8 mouse cellular contexts compared by ENCODE assay signal in the genomic region with DNA sequence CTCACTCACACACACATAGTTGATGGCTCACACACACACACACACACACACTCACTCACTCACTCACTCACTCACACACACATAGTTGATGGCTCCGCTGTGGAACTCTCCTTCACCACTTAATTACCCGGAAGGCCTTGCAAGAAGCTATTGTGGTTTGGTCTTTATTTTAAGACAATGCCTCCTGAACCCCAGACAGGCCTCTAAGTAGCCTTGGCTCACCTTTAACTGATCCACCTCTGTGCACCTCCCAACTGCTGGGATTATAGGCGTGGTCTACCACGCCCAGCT. TPM values are rescaled to one million over a fixed set of nuclear protein-coding genes. Genes with fewer than 3 reads are reported as not detected.
DNase-seq lines count a peak whose midpoint lies in the region; ATAC-seq and TF ChIP-seq lines count a peak whose summit lies in the region.

No protein-coding gene starts in this region.

- H3K4me1 ChIP-seq in megakaryocyte, embryonic 14.5 days = peaks cover 56% of the 10 kb centered on the region
- H3K4me1 ChIP-seq in embryonic facial prominence, embryonic 14.5 days (ENCODE audit: control insufficient read depth, insufficient read depth, low read length) = no peaks in the 10 kb centered on the region; the same call in 1 of the 2 replicates
- peaks cover 22% of the 10 kb centered on the region for H3K4me1 ChIP-seq in limb, embryonic 13.5 days
- peaks cover 8% of the 10 kb centered on the region; the same call in 1 of the 2 replicates for H3K4me1 ChIP-seq in olfactory bulb, adult 2 months (ENCODE audit: control insufficient read depth, insufficient read depth, low read length)

- H3K9ac ChIP-seq in embryonic facial prominence, embryonic 14.5 days (ENCODE audit: low read depth, low read length) = peak overlapping the region; percentile 70; the same call in 1 of the 2 replicates
- H3K9ac ChIP-seq in limb, embryonic 13.5 days = peak overlapping the region; percentile 71

- peak overlapping the region; percentile 99 for H3K4me3 ChIP-seq in megakaryocyte, embryonic 14.5 days (replicated peaks)
- peak overlapping the region; percentile 69 for H3K4me3 ChIP-seq in embryonic facial prominence, embryonic 14.5 days (ENCODE audit: low read depth, low read length)
- peak overlapping the region; percentile 65 for H3K4me3 ChIP-seq in limb, embryonic 13.5 days
- H3K4me3 ChIP-seq in olfactory bulb, adult 2 months (ENCODE audit: insufficient read depth, low read depth, low read length) = 0 out of 2 replicates have a peak overlapping the region, but pooled peaks have one; percentile 53

- TF ChIP-seq CTCF in olfactory bulb, adult 2 months (IDR thresholded peaks at IDR 0.05; ENCODE audit: insufficient read depth, low read depth, low read length) = no peak

- DNase-seq in embryonic facial prominence, embryonic 14.5 days (ENCODE audit: low spot score) = peak; percentile 9
- no peak for DNase-seq in layer of hippocampus, postnatal 14 days (ENCODE audit: low spot score in 2 of 2)
- DNase-seq in adrenal gland, postnatal 4 days (ENCODE audit: low spot score in 2 of 2) = no peak
- no peak for DNase-seq in layer of hippocampus, adult 9-10 months (ENCODE audit: low spot score)

- no peak for TF ChIP-seq POLR2A in olfactory bulb, adult 2 months (IDR thresholded peaks at IDR 0.05; ENCODE audit: insufficient read depth, low read depth, low read length)

- peak overlapping the region; percentile 99 for H3K4me2 ChIP-seq in embryonic facial prominence, embryonic 14.5 days (ENCODE audit: low read depth, low read length)
- peak overlapping the region; percentile 99 for H3K4me2 ChIP-seq in limb, embryonic 13.5 days (replicated peaks)

- H3K27ac ChIP-seq in embryonic facial prominence, embryonic 14.5 days (replicated peaks; ENCODE audit: low read depth, low read length) = no peak overlapping the region
- H3K27ac ChIP-seq in limb, embryonic 13.5 days = no peak overlapping the region
- no peak overlapping the region for H3K27ac ChIP-seq in olfactory bulb, adult 2 months (ENCODE audit: insufficient read depth, low read depth, low read length)

- 25% methylated on average over 4 of the region's 4 CpGs for WGBS in embryonic facial prominence, embryonic 14.5 days
- 19% methylated on average over 4 of the region's 4 CpGs for WGBS in limb, embryonic 13.5 days
- WGBS in olfactory bulb, adult 2 months = 31% methylated on average over 4 of the region's 4 CpGs

- H3K27me3 ChIP-seq in megakaryocyte, embryonic 14.5 days (replicated peaks) = peaks cover 42% of the 10 kb centered on the region
- peaks cover 31% of the 10 kb centered on the region for H3K27me3 ChIP-seq in embryonic facial prominence, embryonic 14.5 days (replicated peaks; ENCODE audit: control insufficient read depth, insufficient read depth, low read length)
- peaks cover 44% of the 10 kb centered on the region for H3K27me3 ChIP-seq in limb, embryonic 13.5 days

- ATAC-seq in megakaryocyte, adult 5-6 weeks (ENCODE audit: poor library complexity, severe bottlenecking) = no peak
- no peak for ATAC-seq in embryonic facial prominence, embryonic 14.5 days (ENCODE audit: low read depth)
- no peak for ATAC-seq in limb, embryonic 13.5 days (ENCODE audit: low FRiP score, low read depth)

- H3K36me3 ChIP-seq in megakaryocyte, embryonic 14.5 days (replicated peaks; ENCODE audit: low read length) = peaks cover 14% of the 10 kb centered on the region
- no peaks in the 10 kb centered on the region for H3K36me3 ChIP-seq in embryonic facial prominence, embryonic 14.5 days (ENCODE audit: control insufficient read depth, insufficient read depth, low read length)
- no peaks in the 10 kb centered on the region for H3K36me3 ChIP-seq in limb, embryonic 13.5 days

- H3K9me3 ChIP-seq in megakaryocyte, embryonic 14.5 days = no peaks in the 10 kb centered on the region
- H3K9me3 ChIP-seq in embryonic facial prominence, embryonic 14.5 days (ENCODE audit: control insufficient read depth, low read length) = no peaks in the 10 kb centered on the region
- no peaks in the 10 kb centered on the region for H3K9me3 ChIP-seq in limb, embryonic 13.5 days

RNA-seq across cellular contexts. Expression of a gene that starts 0.8 kb away (rescaled TPM):
- 4.6 and 7.1 TPM in 2 replicates for polyA plus RNA-seq in megakaryocyte, embryonic 14.5 days (2012; ENCODE audit: insufficient read depth, low replicate concordance)
- 1.1 and 1.8 TPM in 2 replicates for total RNA-seq in megakaryocyte, adult 5-6 weeks (2015)
- total RNA-seq in megakaryocyte, adult 5-6 weeks (2017) = 2.2 and 3.9 TPM in 2 replicates
- polyA plus RNA-seq in embryonic facial prominence, embryonic 14.5 days (2014; fragmentation: Nextera tagmentation; extraction: Ambion mirVana) = 8.7 and 13.2 TPM in 2 replicates
- polyA plus RNA-seq in limb, embryonic 13.5 days (2015; fragmentation: Nextera tagmentation; extraction: Ambion mirVana) = 5.8 and 6.7 TPM in 2 replicates
- polyA plus RNA-seq in olfactory bulb, adult 2 months (2012; ENCODE audit: insufficient read depth, insufficient read length, low replicate concordance, missing spikeins) = not detected in 2 replicates
- 1 to 10 TPM; 3.7 to 4.2 TPM for total RNA-seq in layer of hippocampus, postnatal 14 days (2021)
- 10 to 100 TPM; 22.3 to 28.9 TPM for total RNA-seq in adrenal gland, postnatal 4 days (2021)
